Mouse (Mus musculus): ENCODE measurements at regions not wholly inside any gene's neighbourhood (a gene's known extent, or its start where the extent isn't known, plus 50 kb on each side); places are given as distances from the start of the nearest gene placed in this dataset.

DNA sequence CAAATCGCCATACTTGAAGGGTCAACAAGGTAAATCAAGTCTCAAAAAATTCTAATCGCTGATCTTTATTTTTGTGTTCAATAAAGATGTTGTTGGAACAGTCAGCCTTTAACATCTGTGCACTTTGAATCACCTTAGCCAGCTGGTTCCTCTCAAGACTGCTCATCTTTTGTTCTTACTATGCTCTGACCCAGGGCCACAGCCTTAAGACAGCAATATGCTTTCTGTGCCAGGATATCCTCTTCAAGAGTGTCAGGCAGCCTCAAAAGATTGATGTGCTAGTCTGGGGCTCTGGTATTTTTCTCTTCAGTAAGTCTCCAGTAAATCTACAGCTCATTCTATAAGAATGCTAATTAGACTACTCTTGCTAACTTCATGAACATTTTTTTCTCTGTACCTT is 199.9 kb downstream of the Dph6 start:
- no peaks in the 10 kb centered on the region for H3K4me1 ChIP-seq (replicated peaks; ENCODE audit: control insufficient read depth in 2 of 2, insufficient read depth in 2 of 2, low read length in 1 of 2)
- 39% methylated on average over 2 of the region's 2 CpGs for WGBS (ENCODE audit: insufficient replicate concordance)
- H3K36me3 ChIP-seq (replicated peaks; ENCODE audit: control insufficient read depth, insufficient read depth, low read depth): no peaks in the 10 kb centered on the region
- no peak overlapping the region for H3K4me2 ChIP-seq (ENCODE audit: low read depth)
- TF ChIP-seq EP300 (IDR thresholded peaks at IDR 0.05; ENCODE audit: low read depth): no peak
- TF ChIP-seq CTCF (IDR thresholded peaks at IDR 0.05; ENCODE audit: low read depth): no peak
- ATAC-seq (ENCODE audit: insufficient read depth) (no peak), DNase-seq (ENCODE audit: low read depth in 3 of 3, low spot score in 3 of 3) (no peak)
- H3K27me3 ChIP-seq (ENCODE audit: control insufficient read depth, insufficient read depth, low read length): no peaks in the 10 kb centered on the region
- H3K9me3 ChIP-seq (ENCODE audit: control insufficient read depth, low read length): no peaks in the 10 kb centered on the region
- no peak overlapping the region for H3K9ac ChIP-seq (replicated peaks)
- H3K4me3 ChIP-seq (ENCODE audit: insufficient read depth in 1 of 2, low read depth in 2 of 2, low read length in 2 of 2): no peak overlapping the region
- H3K27ac ChIP-seq: no peak overlapping the region

GRCm38 (mm10) chr2:114450185-114450584 is 204.6 kb downstream of the Dph6 start:
- TF ChIP-seq EP300 (IDR thresholded peaks at IDR 0.05; ENCODE audit: low read depth) (no peak), CTCF (IDR thresholded peaks at IDR 0.05; ENCODE audit: low read depth) (no peak)
- no peak overlapping the region for H3K9ac ChIP-seq (replicated peaks)
- ATAC-seq (ENCODE audit: insufficient read depth) (no peak), DNase-seq (ENCODE audit: low read depth in 3 of 3, low spot score in 3 of 3) (no peak)
- WGBS (ENCODE audit: insufficient replicate concordance): 53% methylated on average over 1 of the region's 1 CpGs
- no peak overlapping the region for H3K4me2 ChIP-seq (ENCODE audit: low read depth)
- H3K27ac ChIP-seq: no peak overlapping the region
- no peaks in the 10 kb centered on the region for H3K4me1 ChIP-seq (replicated peaks; ENCODE audit: control insufficient read depth in 2 of 2, insufficient read depth in 2 of 2, low read length in 1 of 2)
- H3K27me3 ChIP-seq (ENCODE audit: control insufficient read depth, insufficient read depth, low read length): no peaks in the 10 kb centered on the region
- H3K36me3 ChIP-seq (replicated peaks; ENCODE audit: control insufficient read depth, insufficient read depth, low read depth): no peaks in the 10 kb centered on the region
- H3K9me3 ChIP-seq (ENCODE audit: control insufficient read depth, low read length): no peaks in the 10 kb centered on the region
- H3K4me3 ChIP-seq (ENCODE audit: insufficient read depth in 1 of 2, low read depth in 2 of 2, low read length in 2 of 2): no peak overlapping the region

GRCm38 (mm10) chr2:114443801-114444200 is 211.0 kb downstream of the Dph6 start:
- Histone ChIP-seq H3K4me1 (replicated peaks; ENCODE audit: control insufficient read depth in 2 of 2, insufficient read depth in 2 of 2, low read length in 1 of 2) (no peaks in the 10 kb centered on the region), H3K27me3 (ENCODE audit: control insufficient read depth, insufficient read depth, low read length) (no peaks in the 10 kb centered on the region), H3K9me3 (ENCODE audit: control insufficient read depth, low read length) (no peaks in the 10 kb centered on the region), H3K4me2 (ENCODE audit: low read depth) (no peak overlapping the region), H3K4me3 (ENCODE audit: insufficient read depth in 1 of 2, low read depth in 2 of 2, low read length in 2 of 2) (no peak overlapping the region), H3K27ac (no peak overlapping the region), H3K36me3 (replicated peaks; ENCODE audit: control insufficient read depth, insufficient read depth, low read depth) (no peaks in the 10 kb centered on the region), H3K9ac (replicated peaks) (no peak overlapping the region)
- no peak for DNase-seq (ENCODE audit: low read depth in 3 of 3, low spot score in 3 of 3)
- TF ChIP-seq EP300 (IDR thresholded peaks at IDR 0.05; ENCODE audit: low read depth): no peak
- no peak for TF ChIP-seq CTCF (IDR thresholded peaks at IDR 0.05; ENCODE audit: low read depth)
- WGBS (ENCODE audit: insufficient replicate concordance): 55% methylated on average over 2 of the region's 2 CpGs
- ATAC-seq (ENCODE audit: insufficient read depth): no peak

DNA sequence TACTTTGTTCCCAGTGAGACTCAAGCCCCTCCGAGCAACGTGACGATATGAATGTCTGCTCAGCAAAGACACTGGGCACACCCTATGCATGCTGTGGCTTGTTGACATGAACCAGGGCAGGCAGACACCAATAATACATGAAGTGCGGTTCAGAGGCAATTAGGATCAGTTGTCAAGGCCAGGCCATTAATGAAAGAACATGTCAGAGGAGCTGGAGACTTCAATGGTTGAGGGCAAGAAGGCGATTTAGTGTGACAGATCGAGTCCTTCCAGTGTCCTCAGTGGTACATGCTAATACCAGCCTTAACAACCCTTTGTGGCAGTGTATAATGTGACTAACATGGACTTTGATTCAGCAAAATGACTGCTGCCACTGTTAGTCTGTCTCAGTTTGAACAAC is 213.8 kb downstream of the Dph6 start:
- no peaks in the 10 kb centered on the region for H3K27me3 ChIP-seq (ENCODE audit: control insufficient read depth, insufficient read depth, low read length)
- H3K9me3 ChIP-seq (ENCODE audit: control insufficient read depth, low read length): no peaks in the 10 kb centered on the region
- no peak for TF ChIP-seq CTCF (IDR thresholded peaks at IDR 0.05; ENCODE audit: low read depth)
- no peak for TF ChIP-seq EP300 (IDR thresholded peaks at IDR 0.05; ENCODE audit: low read depth)
- 62% methylated on average over 6 of the region's 6 CpGs for WGBS (ENCODE audit: insufficient replicate concordance)
- ATAC-seq (ENCODE audit: insufficient read depth) (no peak), DNase-seq (ENCODE audit: low read depth in 3 of 3, low spot score in 3 of 3) (no peak)
- no peaks in the 10 kb centered on the region for H3K4me1 ChIP-seq (replicated peaks; ENCODE audit: control insufficient read depth in 2 of 2, insufficient read depth in 2 of 2, low read length in 1 of 2)
- no peak overlapping the region for H3K9ac ChIP-seq (replicated peaks)
- no peak overlapping the region for H3K4me3 ChIP-seq (ENCODE audit: insufficient read depth in 1 of 2, low read depth in 2 of 2, low read length in 2 of 2)
- no peaks in the 10 kb centered on the region for H3K36me3 ChIP-seq (replicated peaks; ENCODE audit: control insufficient read depth, insufficient read depth, low read depth)
- H3K4me2 ChIP-seq (ENCODE audit: low read depth): no peak overlapping the region
- H3K27ac ChIP-seq: no peak overlapping the region

GRCm38 (mm10) chr2:114439668-114440067 is 215.1 kb downstream of the Dph6 start:
- Histone ChIP-seq H3K27ac (no peak overlapping the region), H3K4me1 (replicated peaks; ENCODE audit: control insufficient read depth in 2 of 2, insufficient read depth in 2 of 2, low read length in 1 of 2) (no peaks in the 10 kb centered on the region), H3K4me3 (ENCODE audit: insufficient read depth in 1 of 2, low read depth in 2 of 2, low read length in 2 of 2) (no peak overlapping the region), H3K9me3 (ENCODE audit: control insufficient read depth, low read length) (no peaks in the 10 kb centered on the region), H3K9ac (replicated peaks) (no peak overlapping the region), H3K27me3 (ENCODE audit: control insufficient read depth, insufficient read depth, low read length) (no peaks in the 10 kb centered on the region), H3K4me2 (ENCODE audit: low read depth) (no peak overlapping the region), H3K36me3 (replicated peaks; ENCODE audit: control insufficient read depth, insufficient read depth, low read depth) (no peaks in the 10 kb centered on the region)
- DNase-seq (ENCODE audit: low read depth in 3 of 3, low spot score in 3 of 3) (no peak), ATAC-seq (ENCODE audit: insufficient read depth) (no peak)
- TF ChIP-seq CTCF (IDR thresholded peaks at IDR 0.05; ENCODE audit: low read depth) (no peak), EP300 (IDR thresholded peaks at IDR 0.05; ENCODE audit: low read depth) (no peak)
- WGBS (ENCODE audit: insufficient replicate concordance): 29% methylated on average over 1 of the region's 1 CpGs

All from liver, embryonic 14.5 days (tissue).